Mouse (Mus musculus) ovary, postnatal 14 days (tissue): ENCODE results near the gene Cytl1.

Experiments
- DNase-seq: peaks from one replicate; pipeline ENCODE4 v3.0.0; 2022; ENCODE audit warnings: low spot score

Gene Cytl1

GRCm38 (mm10) chr5:37735224-37735623 lies at the start of gene Cytl1:
Gene Cytl1, plus strand, starts transcription at chr5:37735519.
- no peak for DNase-seq

GRCm38 (mm10) chr5:37692759-37693158 lies 42.6 kb upstream of the Cytl1 start:
- DNase-seq, result no peak

- DNase-seq, result no peak
Measured at GRCm38 (mm10) chr5:37695773-37696172, 39.5 kb upstream of the Cytl1 start.

GRCm38 (mm10) chr5:37697286-37697685 lies 38.0 kb upstream of the Cytl1 start:
- DNase-seq, result no peak

- no peak for DNase-seq
Measured at GRCm38 (mm10) chr5:37699757-37700156, 35.6 kb upstream of the Cytl1 start.

GRCm38 (mm10) chr5:37704962-37705361 lies 30.4 kb upstream of the Cytl1 start:
- DNase-seq, result no peak

- no peak for DNase-seq
Measured at GRCm38 (mm10) chr5:37708124-37708523, 27.2 kb upstream of the Cytl1 start.

- DNase-seq, result no peak
Measured at GRCm38 (mm10) chr5:37709257-37709904, 25.9 kb upstream of the Cytl1 start.

- peak; percentile 9 for DNase-seq
Measured at GRCm38 (mm10) chr5:37716505-37717372, 18.6 kb upstream of the Cytl1 start, which contains the start of gene Stk32b. Gene Stk32b, minus strand, starts transcription at chr5:37717171.

- DNase-seq, result peak; percentile 28
Measured at GRCm38 (mm10) chr5:37717384-37717963, 17.8 kb upstream of the Cytl1 start.

GRCm38 (mm10) chr5:37720670-37721069 lies 14.6 kb upstream of the Cytl1 start:
- no peak for DNase-seq

- no peak for DNase-seq
Measured at GRCm38 (mm10) chr5:37725220-37725886, 10.0 kb upstream of the Cytl1 start.

GRCm38 (mm10) chr5:37730781-37731180 lies 4.5 kb upstream of the Cytl1 start:
- no peak for DNase-seq

- no peak for DNase-seq
Measured at GRCm38 (mm10) chr5:37736213-37736612, 894 bp downstream of the Cytl1 start.

- no peak for DNase-seq
Measured at GRCm38 (mm10) chr5:37743889-37744707, 8.8 kb downstream of the Cytl1 start.

GRCm38 (mm10) chr5:37752027-37752967 lies 17.0 kb downstream of the Cytl1 start:
- peak; percentile 52 for DNase-seq

- no peak for DNase-seq
Measured at GRCm38 (mm10) chr5:37753366-37753765, 18.0 kb downstream of the Cytl1 start.

GRCm38 (mm10) chr5:37762046-37762445 lies 26.7 kb downstream of the Cytl1 start:
- DNase-seq, result no peak

GRCm38 (mm10) chr5:37765851-37766250 lies 30.5 kb downstream of the Cytl1 start:
- no peak for DNase-seq

GRCm38 (mm10) chr5:37767231-37767630 lies 31.9 kb downstream of the Cytl1 start:
- no peak for DNase-seq
